Mouse (Mus musculus): Measurements from ENCODE around the gene Dhx8.
A peak's percentile ranks its signal among the peaks of the same experiment; 100 is the strongest.

Dhx8 gene

DNA sequence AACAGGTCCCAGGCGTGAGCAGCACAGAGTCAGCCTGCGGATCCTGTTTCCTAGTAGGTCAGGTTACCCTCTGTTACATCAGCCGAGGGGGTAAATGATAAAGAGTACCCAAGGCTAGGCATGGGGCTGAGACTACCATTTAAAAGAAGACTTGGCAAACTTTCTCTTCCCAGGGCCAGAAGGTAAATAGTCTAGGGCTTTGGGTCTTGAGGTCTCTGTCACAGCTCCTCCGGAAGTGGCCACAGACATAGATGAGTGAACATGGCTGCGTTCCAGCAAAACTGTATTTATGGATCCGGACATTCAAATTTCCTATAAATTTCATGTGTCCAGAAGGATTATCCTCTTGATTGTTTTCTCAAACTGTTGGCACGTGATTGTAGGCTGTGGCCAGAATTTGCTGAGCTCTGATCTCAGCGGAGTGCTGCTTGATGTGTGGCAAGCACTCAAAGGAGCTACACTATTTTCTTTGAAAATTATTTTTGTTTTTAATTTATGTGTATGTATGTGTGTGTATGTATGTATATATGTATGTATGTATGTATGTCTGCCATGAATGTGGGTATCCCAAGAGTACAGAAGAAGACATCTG lies 72.5 kb downstream of the Dhx8 start:
- DNase-seq = no peak

- DNase-seq = no peak
These were observed 74.0 kb downstream of the Dhx8 start for GRCm38 (mm10) chr11:101806741-101807140.

DNA sequence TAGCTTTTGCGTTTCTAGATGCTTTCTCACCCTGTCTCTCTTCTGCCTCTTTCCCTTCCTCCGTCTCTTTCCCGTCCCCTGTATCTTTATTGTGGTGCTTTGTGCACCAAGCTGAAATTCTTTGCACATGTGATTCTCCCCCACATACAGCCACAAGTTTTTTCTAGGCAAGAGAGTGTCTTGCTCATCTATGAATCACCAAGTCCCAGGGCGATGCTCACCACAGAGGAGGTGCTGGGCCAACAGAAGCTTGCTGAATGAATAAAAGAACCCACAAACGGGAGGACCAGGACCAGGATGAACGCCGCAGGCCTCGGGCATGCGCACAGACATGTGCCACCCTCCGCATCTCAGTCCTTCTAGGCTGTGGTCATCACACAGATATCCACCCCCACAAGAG lies 74.5 kb downstream of the Dhx8 start:
- no peak for DNase-seq

DNA sequence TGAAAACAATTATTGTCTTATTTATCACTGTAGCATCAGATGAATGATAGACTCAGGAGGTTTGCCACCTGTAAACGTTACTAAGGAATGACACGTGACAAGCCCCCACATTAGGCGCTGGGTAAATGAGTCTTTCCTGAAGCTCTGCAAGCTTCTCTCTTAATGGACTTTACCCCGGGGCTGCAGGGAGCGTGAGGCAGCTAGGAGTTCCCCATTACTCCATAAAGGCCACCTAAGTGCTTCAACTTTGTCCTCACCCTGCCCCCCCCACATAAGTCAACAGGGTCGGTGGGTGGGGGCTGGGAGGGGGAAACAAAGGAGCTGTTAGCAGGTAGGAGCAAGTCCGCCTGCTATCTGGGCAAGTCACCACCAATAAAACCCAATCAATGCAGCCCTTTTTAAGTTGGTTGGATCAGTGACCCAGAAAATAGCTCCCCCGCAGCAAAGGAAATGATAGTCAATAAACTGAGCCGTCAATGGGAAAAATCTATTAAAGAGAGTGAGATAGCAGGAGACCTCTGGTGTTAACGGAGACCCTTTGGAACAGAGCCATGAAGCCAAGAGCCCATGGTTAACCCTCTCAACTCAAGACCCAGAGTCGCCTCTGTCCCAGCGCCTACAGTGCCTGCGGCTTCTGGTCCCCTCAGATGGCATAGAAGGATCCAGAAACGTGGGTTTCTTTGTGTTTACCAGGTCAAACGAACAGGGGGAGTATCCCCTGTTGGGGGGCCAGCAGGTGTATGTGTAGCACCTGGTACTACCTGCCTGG lies 76.5 kb downstream of the Dhx8 start:
- no peak for DNase-seq

DNA sequence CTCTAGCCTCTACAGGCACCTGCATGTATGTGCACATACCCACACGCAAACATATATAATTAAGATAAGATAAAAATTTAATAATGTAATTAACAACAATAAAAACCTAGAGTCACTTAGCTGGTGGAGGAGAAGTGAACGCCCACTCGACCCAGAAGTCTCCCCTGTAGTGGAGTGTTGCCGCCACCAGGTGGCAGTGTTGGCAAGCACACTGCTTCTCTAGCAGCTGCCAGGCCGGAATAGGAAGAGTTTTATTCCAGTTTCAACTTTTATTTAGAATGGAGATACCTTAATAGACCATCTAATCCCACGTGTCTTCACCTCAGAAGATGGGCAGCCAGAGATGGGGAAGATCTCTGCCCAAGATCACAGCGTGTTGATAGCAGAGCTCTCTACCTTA lies 80.5 kb downstream of the Dhx8 start:
- peak; percentile 58 to 79 for DNase-seq

- peak; percentile 44 to 75 for DNase-seq
These were observed 81.8 kb downstream of the Dhx8 start for GRCm38 (mm10) chr11:101814375-101815102.

DNA sequence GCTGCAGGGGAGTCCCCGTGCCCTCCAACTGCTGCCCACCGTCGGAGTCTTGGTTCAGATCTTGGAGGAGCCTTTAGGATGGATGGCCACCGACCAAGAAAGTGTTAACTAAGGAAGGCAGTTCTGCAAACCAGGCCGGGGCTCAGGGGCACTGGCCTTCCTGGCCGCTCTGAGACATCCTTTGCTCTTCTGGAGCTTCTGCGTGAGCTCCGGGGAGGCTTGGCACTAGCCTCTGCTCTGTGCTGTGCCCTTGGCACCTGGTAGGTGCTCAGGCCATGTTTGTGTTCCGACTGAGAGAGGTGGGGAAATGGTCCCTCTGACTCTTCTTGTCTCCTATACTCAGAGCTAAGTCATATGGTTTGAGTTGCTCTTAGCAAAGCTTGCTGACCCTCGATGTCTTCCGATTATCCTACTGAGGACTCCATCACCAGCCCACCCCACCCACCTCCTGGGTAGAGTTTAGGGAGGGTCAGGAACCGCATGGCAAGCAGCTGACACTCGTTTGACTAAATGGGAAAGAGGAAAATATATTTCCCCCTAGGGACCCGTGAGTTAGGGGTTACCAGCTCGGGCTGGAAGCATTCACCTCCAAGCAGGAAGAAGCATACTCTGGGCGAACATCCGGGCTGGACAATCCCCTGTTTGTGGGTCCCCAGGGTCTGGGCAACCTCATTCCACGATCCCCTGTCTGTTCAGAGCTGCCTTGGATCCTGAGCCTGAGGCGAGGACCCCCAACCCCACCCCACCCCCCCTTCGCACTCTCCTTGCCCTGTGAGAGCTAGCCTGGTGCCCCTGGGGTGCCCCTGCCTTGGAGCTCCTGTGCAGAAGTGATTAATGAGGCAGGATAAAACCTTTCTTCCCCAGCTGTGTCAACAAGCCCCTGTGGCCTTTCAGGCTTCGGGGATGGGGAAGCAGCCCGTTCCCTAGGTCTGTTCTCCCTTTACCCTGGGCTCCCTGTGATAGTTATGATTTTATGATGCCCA lies 82.7 kb downstream of the Dhx8 start:
- peak in 1 of 2 experiments; percentile 16 for DNase-seq
